Mouse (Mus musculus) adrenal gland, adult (tissue): ENCODE measurements around the gene Chsy1.
"Not testable (repeated sequence)": the region's sequence is repeated elsewhere in the genome, so short reads cannot be mapped to it uniquely, and the experiment has no call there.

Experiments
- DNase-seq, 2 experiments: peaks; one replicate each; pipeline ENCODE4 v3.0.0; 2022 to 2023; ENCODE audit warnings: low spot score in 1 of 2; ENCODE audit not compliant: inconsistent age in 2 of 2

Gene Chsy1

GRCm38 (mm10) chr7:66170802-66171505 is 61.6 kb downstream of the Chsy1 start:
- DNase-seq: no peak

- DNase-seq: no peak
Measured at GRCm38 (mm10) chr7:66175738-66176137, 66.4 kb downstream of the Chsy1 start.

- DNase-seq: no peak
Measured at GRCm38 (mm10) chr7:66176256-66176655, 66.9 kb downstream of the Chsy1 start.

GRCm38 (mm10) chr7:66176929-66177328 is 67.6 kb downstream of the Chsy1 start:
- peak in 1 of 2 experiments; percentile 66 for DNase-seq

GRCm38 (mm10) chr7:66178101-66178500 is 68.8 kb downstream of the Chsy1 start:
- DNase-seq: peak in 1 of 2 experiments; percentile 63

GRCm38 (mm10) chr7:66179120-66179581 is 69.8 kb downstream of the Chsy1 start:
- peak in 1 of 2 experiments; percentile 79 for DNase-seq

- no peak for DNase-seq
Measured at GRCm38 (mm10) chr7:66179711-66180110, 70.4 kb downstream of the Chsy1 start.

GRCm38 (mm10) chr7:66180260-66180659 is 70.9 kb downstream of the Chsy1 start:
- DNase-seq: no peak

- peak; percentile 75 to 80 for DNase-seq
Measured at GRCm38 (mm10) chr7:66180711-66181365, 71.5 kb downstream of the Chsy1 start.

- DNase-seq: no peak
Measured at GRCm38 (mm10) chr7:66182075-66182715, 72.9 kb downstream of the Chsy1 start.

- no peak for DNase-seq
Measured at GRCm38 (mm10) chr7:66183404-66183803, 74.1 kb downstream of the Chsy1 start.

GRCm38 (mm10) chr7:66184026-66184425 is 74.7 kb downstream of the Chsy1 start:
- no peak for DNase-seq

GRCm38 (mm10) chr7:66185370-66185769 is 76.1 kb downstream of the Chsy1 start:
- DNase-seq: no peak

- DNase-seq: peak in 1 of 2 experiments; percentile 44
Measured at GRCm38 (mm10) chr7:66187581-66188231, 78.4 kb downstream of the Chsy1 start.

GRCm38 (mm10) chr7:66190385-66190784 is 81.1 kb downstream of the Chsy1 start:
- not testable (repeated sequence) for DNase-seq

- no peak for DNase-seq
Measured at GRCm38 (mm10) chr7:66194511-66194910, 85.2 kb downstream of the Chsy1 start.

- no peak for DNase-seq
Measured at GRCm38 (mm10) chr7:66195881-66196280, 86.6 kb downstream of the Chsy1 start.

- DNase-seq: peak in 1 of 2 experiments; percentile 39
Measured at GRCm38 (mm10) chr7:66196609-66197445, 87.5 kb downstream of the Chsy1 start.

- no peak for DNase-seq
Measured at GRCm38 (mm10) chr7:66198416-66198815, 89.1 kb downstream of the Chsy1 start.

- peak; percentile 63 to 79 for DNase-seq
Measured at GRCm38 (mm10) chr7:66199391-66199831, 90.1 kb downstream of the Chsy1 start.
